Mouse (Mus musculus) kidney, postnatal 0 days (tissue): ENCODE measurements around the gene Pla2g16. TPM values are rescaled to one million over a fixed set of nuclear protein-coding genes. Genes with fewer than 3 reads are reported as not detected.
A peak's percentile ranks its signal among the peaks of the same experiment; 100 is the strongest.

Experiments
- ATAC-seq: fragments of 200-750 bp; cut with Nextera tagmentation; replicated peaks from 2 replicates; pipeline ENCODE4 v1.8.0; 2017; ENCODE audit warnings: low read depth, moderate number of reproducible peaks, moderate TSS enrichment, moderate library complexity; ENCODE audit not compliant: low FRiP score
- DNase-seq: peaks from one replicate; pipeline ENCODE4 v3.0.0-alpha.2; 2016; ENCODE audit warnings: low spot score
- H3K27ac ChIP-seq: fragments of 300-500 bp; sonication (generic); 2 replicates; pipeline ENCODE4 v1.5.1; 2014; ENCODE audit warnings: mild to moderate bottlenecking
- H3K27me3 ChIP-seq: fragments of 300-500 bp; sonication (generic); 2 replicates; pipeline ENCODE4 v1.6.1; 2014; ENCODE audit warnings: low read length, mixed read lengths; ENCODE audit not compliant: insufficient read depth
- H3K36me3 ChIP-seq: fragments of 300-500 bp; sonication (generic); 2 replicates; pipeline ENCODE4 v1.6.1; 2014; ENCODE audit warnings: low read length, mixed read lengths; ENCODE audit not compliant: insufficient read depth
- H3K4me1 ChIP-seq: fragments of 300-500 bp; sonication (generic); replicated peaks from 2 replicates; pipeline ENCODE4 v1.6.1; 2014; ENCODE audit warnings: antibody characterized with exemption, low read length, mixed read lengths; ENCODE audit not compliant: insufficient read depth
- H3K4me2 ChIP-seq: fragments of 300-500 bp; sonication (generic); 2 replicates; pipeline ENCODE4 v1.6.1; 2014; ENCODE audit warnings: mild to moderate bottlenecking, low read length, moderate library complexity, mixed read lengths
- H3K4me3 ChIP-seq: fragments of 300-500 bp; sonication (generic); replicated peaks from 2 replicates; pipeline ENCODE4 v1.5.1; 2014; ENCODE audit warnings: low read depth, low read length
- H3K9ac ChIP-seq: fragments of 300-500 bp; sonication (generic); 2 replicates; pipeline ENCODE4 v1.6.1; 2014; ENCODE audit warnings: low read depth, low read length
- H3K9me3 ChIP-seq: fragments of 300-500 bp; sonication (generic); replicated peaks from 2 replicates; pipeline ENCODE4 v1.6.1; 2016; ENCODE audit warnings: low read length, inconsistent platforms, mixed read lengths
- CTCF ChIP-seq: IDR thresholded peaks from 2 replicates; pipeline ENCODE4 v1.5.1; 2016; ENCODE audit warnings: antibody characterized with exemption, low read depth, mild to moderate bottlenecking, moderate library complexity
- WGBS: fragments of 180-500 bp; shearing (Covaris S2); extraction: QIAGEN DNeasy Blood & Tissue Kit; methylation state at CpG from one replicate; pipeline ENCODE4 v1.1.7; 2014; 5-methylcytosine and 5-hydroxymethylcytosine counted together
- polyA plus RNA-seq: library from polyadenylated mRNA; unstranded; fragments of >200 nt; fragmentation: Nextera tagmentation; extraction: Ambion mirVana; gene quantifications from 2 replicates; pipeline ENCODE4 v1.2.1, GENCODE M21; 2015

Gene Pla2g16
- polyA plus RNA-seq, 1 experiment from 2014 or later = 20.5 TPM

- Histone ChIP-seq H3K27ac (0 out of 2 replicates have a peak overlapping the region, but pooled peaks have one; percentile 10), H3K9ac (no peak overlapping the region)
- WGBS = 6% methylated on average over 15 of the region's 15 CpGs
Observed at GRCm38 (mm10) chr19:7605930-7606783, 48.9 kb downstream of the Pla2g16 start.

GRCm38 (mm10) chr19:7606801-7607689 is 49.8 kb downstream of the Pla2g16 start, which contains the start of gene Lgals12:
Lgals12 (minus strand) TSS chr19:7607193.
- DNase-seq (peak; percentile 25), ATAC-seq (peak; percentile 15; the same call in 1 of the 2 replicates)
- WGBS = 9% methylated on average over 15 of the region's 15 CpGs
- Histone ChIP-seq H3K27me3 (no peaks in the 10 kb centered on the region), H3K27ac (peak within 1 kb of the TSS; percentile 51), H3K9ac (no peak within 1 kb of the TSS), H3K4me1 (0 out of 2 replicates have a peak, but pooled peaks cover 3% of the 10 kb centered on the region), H3K4me2 (peak within 1 kb of the TSS; percentile 50), H3K36me3 (no peaks in the 10 kb centered on the region), H3K4me3 (no peak within 1 kb of the TSS; the same call in 1 of the 2 replicates), H3K9me3 (no peaks in the 10 kb centered on the region)
- no peak for TF ChIP-seq CTCF

More at GRCm38 (mm10) chr19:7605930-7606783, 48.9 kb downstream of the Pla2g16 start:
- 0 out of 2 replicates have a peak, but pooled peaks cover 3% of the 10 kb centered on the region for H3K4me1 ChIP-seq
- no peaks in the 10 kb centered on the region for H3K36me3 ChIP-seq
- ATAC-seq = peak; percentile 90
- H3K9me3 ChIP-seq = no peaks in the 10 kb centered on the region
- peak; percentile 64 for DNase-seq
- no peaks in the 10 kb centered on the region for H3K27me3 ChIP-seq
- H3K4me3 ChIP-seq = no peak overlapping the region; the same call in 1 of the 2 replicates
- TF ChIP-seq CTCF = peak; percentile 63
- peak overlapping the region; percentile 50 for H3K4me2 ChIP-seq

- no peak overlapping the region for H3K9ac ChIP-seq
- H3K4me2 ChIP-seq = no peak overlapping the region
- H3K36me3 ChIP-seq = no peaks in the 10 kb centered on the region
- ATAC-seq (no peak), DNase-seq (no peak)
- H3K27me3 ChIP-seq = no peaks in the 10 kb centered on the region
- H3K4me1 ChIP-seq = 0 out of 2 replicates have a peak, but pooled peaks cover 3% of the 10 kb centered on the region
- H3K4me3 ChIP-seq = no peak overlapping the region
- WGBS = 73% methylated on average over 7 of the region's 7 CpGs
- H3K27ac ChIP-seq = peak overlapping the region; percentile 51
- TF ChIP-seq CTCF = no peak
- H3K9me3 ChIP-seq = no peaks in the 10 kb centered on the region
Observed at GRCm38 (mm10) chr19:7607690-7608201, 50.5 kb downstream of the Pla2g16 start.

- Histone ChIP-seq H3K27me3 (no peaks in the 10 kb centered on the region), H3K4me2 (peak within 1 kb of the TSS; percentile 60), H3K9ac (peak within 1 kb of the TSS; percentile 44), H3K9me3 (no peaks in the 10 kb centered on the region), H3K27ac (no peak within 1 kb of the TSS), H3K4me1 (0 out of 2 replicates have a peak, but pooled peaks cover under 1% of the 10 kb centered on the region), H3K36me3 (no peaks in the 10 kb centered on the region), H3K4me3 (peak within 1 kb of the TSS; percentile 36)
- DNase-seq (peak; percentile 37), ATAC-seq (peak; percentile 74)
- WGBS = 3% methylated on average over 54 of the region's 54 CpGs
- peak; percentile 36 for TF ChIP-seq CTCF
Observed at GRCm38 (mm10) chr19:7611942-7612757, 54.9 kb downstream of the Pla2g16 start, which contains the start of gene Hrasls5. Hrasls5 (plus strand) TSS chr19:7612541.

- TF ChIP-seq CTCF = no peak
- Histone ChIP-seq H3K36me3 (no peaks in the 10 kb centered on the region), H3K9ac (no peak overlapping the region), H3K4me3 (no peak overlapping the region), H3K27me3 (no peaks in the 10 kb centered on the region), H3K27ac (no peak overlapping the region), H3K4me2 (no peak overlapping the region), H3K4me1 (no peaks in the 10 kb centered on the region), H3K9me3 (no peaks in the 10 kb centered on the region)
- ATAC-seq (no peak), DNase-seq (no peak)
- 72% methylated on average over 7 of the region's 7 CpGs for WGBS
Observed at GRCm38 (mm10) chr19:7613151-7613550, 55.9 kb downstream of the Pla2g16 start.
